Mouse (Mus musculus) hindlimb bud, embryonic 11.5 days (tissue): ENCODE results near the gene Fam196b.
A peak's percentile ranks its signal among the peaks of the same experiment; 100 is the strongest.

ENCODE experiments used
- DNase-seq: peaks from one replicate; pipeline ENCODE4 v3.0.0-alpha.2; 2012; ENCODE audit warnings: low read depth, low spot score; ENCODE audit errors: extremely low spot score

The Fam196b gene

GRCm38 (mm10) chr11:34401343-34401742 lies 86.7 kb downstream of the Fam196b start:
- no peak for DNase-seq

DNA sequence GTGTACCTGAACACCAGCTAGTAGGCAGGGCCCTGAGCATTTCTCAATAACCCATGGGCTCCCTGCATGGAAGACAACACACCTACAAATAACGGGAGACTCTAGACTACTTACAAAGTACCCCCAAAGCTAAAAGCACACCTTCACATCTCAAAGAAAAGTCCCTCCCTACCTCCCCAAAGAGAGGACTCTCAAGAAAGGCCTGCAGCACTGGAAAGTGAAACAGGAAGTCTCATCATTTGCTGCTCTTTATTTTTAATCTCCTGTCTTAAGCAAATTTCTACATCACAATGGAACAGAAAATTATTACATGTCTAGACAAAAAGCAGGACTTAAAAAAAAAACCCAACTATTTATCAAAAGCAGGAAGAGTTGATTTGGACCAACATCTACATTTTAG lies 90.7 kb downstream of the Fam196b start:
- no peak for DNase-seq

DNA sequence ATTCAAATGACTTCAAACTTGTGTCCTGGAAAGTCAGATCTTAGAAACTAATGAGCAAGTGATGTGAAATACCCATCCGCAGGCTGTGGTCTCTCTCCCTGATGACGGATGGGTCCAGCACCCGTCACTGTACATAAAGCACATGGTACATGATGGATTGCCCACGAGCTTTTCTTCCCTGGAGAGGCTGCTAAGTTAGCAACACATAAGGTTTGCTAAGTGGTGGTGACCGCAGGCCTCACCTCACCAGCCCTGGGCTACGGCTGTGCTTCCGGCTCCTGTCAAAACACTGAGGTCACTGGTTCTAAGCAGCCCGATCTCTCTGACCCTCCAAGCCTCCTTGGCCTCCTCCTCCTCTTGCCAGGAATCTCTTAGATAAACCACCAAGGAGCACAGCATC lies 91.7 kb downstream of the Fam196b start:
- DNase-seq = no peak

DNA sequence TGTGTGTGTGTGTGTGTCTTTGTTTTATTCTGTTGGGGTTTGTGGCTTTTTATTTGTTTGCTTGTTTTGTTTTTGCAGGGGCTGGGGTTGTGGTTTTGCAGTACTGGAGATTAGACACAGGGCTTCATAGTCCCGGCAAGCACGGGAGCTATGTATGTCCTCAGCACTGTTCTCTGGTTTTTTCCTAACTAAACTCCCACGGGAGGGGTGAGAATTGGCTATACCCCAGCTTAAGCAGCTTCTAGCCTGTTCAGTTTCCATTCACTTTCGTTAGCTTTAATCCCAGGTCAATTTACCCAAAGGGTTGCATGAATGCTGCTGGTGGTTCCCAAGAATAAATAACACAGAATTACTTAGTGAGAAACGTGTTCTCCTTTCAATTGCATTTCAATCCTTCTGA lies 92.2 kb downstream of the Fam196b start:
- no peak for DNase-seq

- peak; percentile 14 for DNase-seq
These were observed 101.4 kb downstream of the Fam196b start for GRCm38 (mm10) chr11:34415884-34416618.

DNA sequence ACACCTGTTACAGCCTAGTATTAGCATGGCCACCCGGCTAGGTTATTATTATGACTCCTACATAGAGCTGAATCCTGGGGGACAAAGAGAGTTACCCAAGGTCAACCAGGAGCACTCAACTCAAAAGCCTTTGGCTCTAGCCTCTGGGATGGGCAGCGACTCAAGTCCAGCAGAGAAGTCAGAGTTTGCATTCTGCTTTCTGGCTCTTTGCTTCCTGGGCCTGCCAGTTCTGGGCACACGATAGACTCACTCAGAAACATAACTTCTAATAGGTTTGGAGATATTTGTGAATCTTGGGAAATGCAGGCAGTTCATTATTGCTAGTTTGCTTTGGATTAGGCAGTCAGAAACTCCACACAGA lies 102.0 kb downstream of the Fam196b start:
- no peak for DNase-seq

- DNase-seq = no peak
These were observed 106.4 kb downstream of the Fam196b start for GRCm38 (mm10) chr11:34421061-34421460.

GRCm38 (mm10) chr11:34424546-34424945 lies 109.9 kb downstream of the Fam196b start:
- no peak for DNase-seq

DNA sequence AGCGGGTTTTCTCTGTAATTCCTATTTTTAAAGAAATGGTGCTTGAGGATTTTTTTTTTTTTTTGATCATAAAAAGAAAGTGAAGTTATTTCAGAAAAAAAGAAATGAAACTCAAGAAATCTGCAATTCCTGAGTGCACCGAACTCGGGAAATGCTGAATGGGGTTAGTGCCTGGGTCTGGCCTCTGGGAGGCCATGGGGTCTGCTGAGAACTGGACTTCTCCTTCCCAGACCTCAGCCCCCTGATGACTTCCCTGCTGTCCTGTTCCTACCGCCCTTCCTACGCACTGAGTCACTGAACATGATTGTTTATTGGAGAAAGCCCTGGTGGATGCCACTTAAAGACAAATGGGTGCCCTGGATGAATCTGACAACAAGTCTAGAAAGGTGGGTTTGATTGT lies 112.6 kb downstream of the Fam196b start:
- DNase-seq = no peak

- no peak for DNase-seq
These were observed 116.3 kb downstream of the Fam196b start for GRCm38 (mm10) chr11:34430940-34431339.

DNA sequence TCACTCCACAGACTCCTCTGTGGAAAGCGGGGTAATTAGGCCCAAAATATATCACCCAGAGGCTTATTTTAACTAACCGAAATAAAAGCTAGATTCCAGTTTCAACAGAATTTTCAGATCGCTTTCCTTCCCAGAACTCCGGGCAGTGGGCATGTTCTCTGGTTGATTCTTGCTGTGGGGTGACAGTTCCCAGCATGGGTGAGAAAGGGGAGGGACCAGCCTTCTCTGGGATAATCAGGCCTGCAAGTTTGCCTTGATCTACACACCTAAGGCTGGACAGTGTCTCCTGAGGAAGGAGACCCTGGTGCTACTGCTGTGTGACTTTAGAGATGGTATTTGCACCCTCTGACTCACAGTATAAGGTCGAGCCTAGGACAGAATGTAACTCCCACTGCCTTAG lies 116.7 kb downstream of the Fam196b start:
- DNase-seq = no peak

DNA sequence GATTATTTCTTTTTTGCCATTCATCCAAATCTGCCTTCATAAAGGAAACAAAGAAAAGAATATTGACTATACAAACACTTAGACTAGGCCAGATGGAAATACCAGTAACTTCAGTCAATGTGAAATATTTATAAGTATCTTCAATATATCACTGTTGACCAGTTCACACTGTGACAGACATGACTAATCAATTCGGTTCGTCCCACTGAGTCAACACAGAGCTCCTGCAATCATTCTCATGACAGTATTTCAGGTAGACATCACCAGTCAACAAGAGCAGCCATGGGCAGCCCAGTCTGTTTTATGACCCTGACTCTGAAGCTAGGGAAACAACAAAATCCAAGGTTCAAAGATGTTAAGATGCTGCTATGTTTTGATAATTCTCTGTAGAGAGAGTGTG lies 117.4 kb downstream of the Fam196b start:
- no peak for DNase-seq

DNA sequence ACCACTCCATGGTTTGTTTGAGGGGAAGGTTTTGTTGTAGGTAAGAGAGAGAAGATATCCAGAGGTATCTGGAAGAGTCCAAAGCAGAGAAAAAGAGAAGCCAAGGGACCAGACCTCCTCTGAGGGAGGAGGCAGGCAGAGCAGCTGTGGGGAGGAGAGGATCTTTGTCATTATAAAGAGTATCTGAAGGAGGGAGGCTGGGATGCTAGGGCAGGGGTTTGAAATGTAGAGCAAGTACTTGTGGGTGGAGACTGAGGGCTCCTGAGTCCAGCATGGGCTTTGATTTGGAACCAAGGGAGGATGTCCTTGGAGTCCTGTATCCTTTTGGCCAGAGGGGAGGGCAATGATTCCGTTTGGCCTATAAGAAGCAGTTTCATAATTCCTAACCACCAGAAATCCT lies 122.8 kb downstream of the Fam196b start:
- DNase-seq = no peak

GRCm38 (mm10) chr11:34438429-34438828 lies 123.8 kb downstream of the Fam196b start:
- no peak for DNase-seq

DNA sequence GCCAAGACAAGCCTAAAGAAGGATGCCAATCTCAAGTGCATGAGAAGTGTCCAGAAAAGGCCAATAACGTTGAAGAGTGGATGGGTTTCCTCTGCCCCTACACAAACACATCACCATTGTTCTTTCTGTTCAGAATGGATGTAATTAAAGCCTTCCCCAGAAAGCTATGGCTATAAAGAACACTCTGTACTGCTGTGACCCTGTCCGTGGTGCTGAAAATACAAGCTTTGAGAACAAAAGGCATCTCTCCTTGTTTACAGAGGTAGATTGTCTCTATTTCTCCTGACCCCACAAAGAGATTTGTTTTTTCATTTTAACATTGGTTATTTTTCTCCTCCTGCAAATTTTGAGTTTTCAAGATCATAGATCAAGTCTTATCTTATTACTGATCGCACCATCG lies 133.3 kb downstream of the Fam196b start:
- DNase-seq = peak; percentile 68

- DNase-seq = no peak
These were observed 135.3 kb downstream of the Fam196b start for GRCm38 (mm10) chr11:34449944-34450343.

DNA sequence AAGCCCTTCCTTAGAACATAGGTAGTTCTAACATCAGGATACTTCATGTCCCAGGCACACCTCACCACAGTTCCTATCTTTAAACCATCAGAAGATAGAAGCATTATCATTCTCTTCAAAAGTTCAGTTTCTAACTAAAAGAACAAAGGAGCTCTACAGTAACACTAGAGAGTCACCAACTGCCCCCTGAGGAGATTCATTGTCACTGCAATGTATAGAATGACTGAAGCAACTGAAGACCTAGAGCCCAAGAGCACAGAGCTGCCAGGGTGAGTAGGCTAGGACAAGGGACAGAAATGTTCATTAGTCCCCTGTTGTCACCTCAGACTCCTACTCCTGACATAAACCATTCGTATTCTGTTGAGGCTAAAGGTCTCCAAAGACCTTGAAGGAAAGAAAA lies 152.4 kb downstream of the Fam196b start:
- DNase-seq = no peak

DNA sequence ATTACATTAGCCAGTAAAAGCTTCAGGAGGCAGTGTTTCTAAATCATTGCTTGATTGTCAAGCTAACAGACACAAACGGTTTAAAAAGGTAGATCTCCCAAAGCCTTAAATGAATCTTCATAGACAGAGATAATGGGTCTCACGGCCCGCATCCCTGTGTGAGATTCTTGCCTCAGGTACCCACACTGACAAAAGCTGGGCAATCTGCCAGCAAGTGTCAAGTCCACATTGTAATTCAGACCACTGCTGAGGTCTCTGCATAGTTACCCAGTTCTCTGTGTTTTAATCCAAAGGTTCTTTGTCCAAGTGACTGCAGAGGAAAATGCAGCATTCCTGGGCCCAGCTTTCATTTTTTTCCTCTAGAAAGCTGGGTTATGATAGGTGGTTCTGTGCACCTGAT lies 153.9 kb downstream of the Fam196b start:
- DNase-seq = no peak

GRCm38 (mm10) chr11:34469792-34470191 lies 155.2 kb downstream of the Fam196b start:
- DNase-seq = no peak
